24 mouse cellular contexts compared by ENCODE assay signal in genomic region chr5:65847656-65848055, GRCm38 (mm10).
"Had no signal": no experiment of that assay in that cellular context is flagged by ENCODE, and none has a peak within 500 bp of the region (broad histone marks: within the 10 kb centered on the region; RNA-seq: fewer than 3 reads in every experiment).

No protein-coding gene starts in this region.

- DNase-seq: gastrocnemius, postnatal 14 days; gastrocnemius, postnatal 36 days; heart, adult 18-20 months; heart, postnatal 10 days; kidney, adult 11 months; kidney, adult 2 months; kidney, adult 9 months; kidney, postnatal 14 days; kidney, postnatal 36 days; layer of hippocampus, adult 9-11 months; layer of hippocampus, postnatal 36 days; left cerebral cortex, postnatal 4 days had no signal

- H3K9ac ChIP-seq: heart, embryonic 13.5 days; hindbrain, embryonic 13.5 days; hindbrain, embryonic 15.5 days; kidney, embryonic 15.5 days; limb, embryonic 13.5 days; limb, embryonic 15.5 days; liver, embryonic 12.5 days; liver, embryonic 14.5 days had no signal

- H3K27me3 ChIP-seq: heart, embryonic 13.5 days; hindbrain, embryonic 13.5 days; hindbrain, embryonic 15.5 days; kidney, embryonic 15.5 days; limb, embryonic 13.5 days; limb, embryonic 15.5 days; liver, embryonic 12.5 days had no signal

- H3K4me1 ChIP-seq: hindbrain, embryonic 13.5 days; hindbrain, embryonic 15.5 days; limb, embryonic 15.5 days had no signal

- ATAC-seq: hindbrain, postnatal 0 days; intestine, embryonic 16.5 days; liver, embryonic 12.5 days had no signal

- H3K27ac ChIP-seq: hindbrain, embryonic 13.5 days; hindbrain, embryonic 15.5 days; hindbrain, postnatal 0 days; kidney, embryonic 15.5 days; kidney, postnatal 0 days; limb, embryonic 13.5 days; liver, embryonic 12.5 days; liver, embryonic 14.5 days had no signal

- H3K4me2 ChIP-seq: heart, embryonic 11.5 days; heart, embryonic 13.5 days; hindbrain, embryonic 13.5 days; hindbrain, embryonic 15.5 days; kidney, embryonic 15.5 days; limb, embryonic 13.5 days; limb, embryonic 15.5 days; liver, embryonic 12.5 days had no signal

- H3K9me3 ChIP-seq: heart, embryonic 13.5 days; hindbrain, embryonic 13.5 days; hindbrain, embryonic 15.5 days; kidney, embryonic 15.5 days; limb, embryonic 13.5 days; limb, embryonic 15.5 days; liver, embryonic 12.5 days had no signal

- H3K36me3 ChIP-seq: heart, embryonic 13.5 days; hindbrain, embryonic 13.5 days; hindbrain, embryonic 15.5 days; kidney, embryonic 15.5 days; limb, embryonic 13.5 days; limb, embryonic 15.5 days; liver, embryonic 12.5 days had no signal

- H3K4me3 ChIP-seq: heart, embryonic 13.5 days; hindbrain, embryonic 13.5 days; hindbrain, embryonic 15.5 days; kidney, embryonic 15.5 days; limb, embryonic 13.5 days; limb, embryonic 15.5 days; liver, embryonic 12.5 days had no signal
